Mouse (Mus musculus): ENCODE data around the gene Cyp2c40. TPM values are rescaled to one million over a fixed set of nuclear protein-coding genes. Genes with fewer than 3 reads are reported as not detected.
"Not testable (repeated sequence)": the region's sequence is repeated elsewhere in the genome, so short reads cannot be mapped to it uniquely, and the experiment has no call there.

Cyp2c40 gene
- not detected in 2 replicates for polyA plus RNA-seq (2015; fragmentation: Nextera tagmentation; extraction: Ambion mirVana)

- not testable (repeated sequence) for H3K27me3 ChIP-seq (replicated peaks); H3K4me1 ChIP-seq (replicated peaks); H3K9me3 ChIP-seq; H3K36me3 ChIP-seq; ATAC-seq; H3K27ac ChIP-seq; H3K4me3 ChIP-seq (replicated peaks); H3K9ac ChIP-seq; H3K4me2 ChIP-seq (replicated peaks)
- 78% methylated on average over 3 of the region's 3 CpGs for WGBS
Measured at GRCm38 (mm10) chr19:39812714-39813113, at the start of gene Cyp2c40. Cyp2c40 (minus strand) TSS chr19:39812814.

GRCm38 (mm10) chr19:39820931-39821330 is 8.3 kb upstream of the Cyp2c40 start:
- not testable (repeated sequence) for H3K4me1 ChIP-seq (replicated peaks); H3K4me3 ChIP-seq (replicated peaks); H3K9ac ChIP-seq; ATAC-seq; H3K4me2 ChIP-seq (replicated peaks); H3K27me3 ChIP-seq (replicated peaks); H3K27ac ChIP-seq; H3K9me3 ChIP-seq; H3K36me3 ChIP-seq
- 79% methylated on average over 2 of the region's 2 CpGs for WGBS

- H3K36me3 ChIP-seq; H3K27ac ChIP-seq; H3K4me2 ChIP-seq (replicated peaks); H3K4me3 ChIP-seq (replicated peaks); H3K9me3 ChIP-seq; H3K27me3 ChIP-seq (replicated peaks); H3K4me1 ChIP-seq (replicated peaks); ATAC-seq; H3K9ac ChIP-seq: not testable (repeated sequence)
- 88% methylated on average over 1 of the region's 1 CpGs for WGBS
Measured at GRCm38 (mm10) chr19:39816400-39816799, 3.8 kb upstream of the Cyp2c40 start.

- WGBS: 71% methylated on average over 4 of the region's 4 CpGs
- H3K36me3 ChIP-seq; ATAC-seq; H3K27me3 ChIP-seq (replicated peaks); H3K27ac ChIP-seq; H3K4me3 ChIP-seq (replicated peaks); H3K9me3 ChIP-seq; H3K9ac ChIP-seq; H3K4me1 ChIP-seq (replicated peaks); H3K4me2 ChIP-seq (replicated peaks): not testable (repeated sequence)
Measured at GRCm38 (mm10) chr19:39815991-39816390, 3.4 kb upstream of the Cyp2c40 start.

GRCm38 (mm10) chr19:39785458-39785857 is 27.2 kb downstream of the Cyp2c40 start:
- H3K4me2 ChIP-seq (replicated peaks); H3K9me3 ChIP-seq; H3K27ac ChIP-seq; H3K4me3 ChIP-seq (replicated peaks); H3K27me3 ChIP-seq (replicated peaks); ATAC-seq; H3K9ac ChIP-seq; H3K4me1 ChIP-seq (replicated peaks); H3K36me3 ChIP-seq: not testable (repeated sequence)
- WGBS: 80% methylated on average over 2 of the region's 2 CpGs

- Histone ChIP-seq H3K9ac (no peak overlapping the region), H3K4me2 (replicated peaks) (no peak overlapping the region), H3K27me3 (replicated peaks) (no peaks in the 10 kb centered on the region), H3K36me3 (no peaks in the 10 kb centered on the region), H3K27ac (0 out of 2 replicates have a peak overlapping the region, but pooled peaks have one; percentile 44), H3K4me1 (replicated peaks) (no peaks in the 10 kb centered on the region), H3K4me3 (replicated peaks) (no peak overlapping the region), H3K9me3 (no peaks in the 10 kb centered on the region)
- peak; percentile 84 for ATAC-seq
- 36% methylated on average over 1 of the region's 1 CpGs for WGBS
Measured at GRCm38 (mm10) chr19:39745357-39745756, 67.3 kb downstream of the Cyp2c40 start.

- H3K4me2 ChIP-seq (replicated peaks); H3K9ac ChIP-seq; H3K4me1 ChIP-seq (replicated peaks); H3K27me3 ChIP-seq (replicated peaks); H3K36me3 ChIP-seq; ATAC-seq; H3K9me3 ChIP-seq; H3K4me3 ChIP-seq (replicated peaks): not testable (repeated sequence)
- 71% methylated on average over 1 of the region's 1 CpGs for WGBS
- H3K27ac ChIP-seq: peak overlapping the region; percentile 44; the same call in 1 of the 2 replicates
Measured at GRCm38 (mm10) chr19:39744361-39744760, 68.3 kb downstream of the Cyp2c40 start.

GRCm38 (mm10) chr19:39740920-39741319 is 71.7 kb downstream of the Cyp2c40 start, which contains the start of gene Cyp2c68:
Cyp2c68 (minus strand) TSS chr19:39741054.
- Histone ChIP-seq H3K4me1 (replicated peaks) (no peaks in the 10 kb centered on the region), H3K27ac (no peak within 1 kb of the TSS), H3K27me3 (replicated peaks) (no peaks in the 10 kb centered on the region), H3K4me2 (replicated peaks) (no peak within 1 kb of the TSS), H3K9me3 (no peaks in the 10 kb centered on the region), H3K36me3 (no peaks in the 10 kb centered on the region), H3K4me3 (replicated peaks) (peak within 1 kb of the TSS; percentile 19; the same call in 1 of the 2 replicates), H3K9ac (no peak within 1 kb of the TSS)
- WGBS: 61% methylated on average over 2 of the region's 2 CpGs
- peak; percentile 69 for ATAC-seq

Other genes starting within 250 kb of the Cyp2c40 start
- gene Cyp2c67, start 163.8 kb downstream of the Cyp2c40 start, polyA plus RNA-seq (2015; fragmentation: Nextera tagmentation; extraction: Ambion mirVana): 0.63 and 0.64 TPM in 2 replicates
- 63.1 and 63.6 TPM in 2 replicates for gene Cyp2c68, start 71.8 kb downstream of the Cyp2c40 start, polyA plus RNA-seq (2015; fragmentation: Nextera tagmentation; extraction: Ambion mirVana)
- not detected in 2 replicates for gene Cyp2c69, start 74.0 kb upstream of the Cyp2c40 start, polyA plus RNA-seq (2015; fragmentation: Nextera tagmentation; extraction: Ambion mirVana)
- gene Cyp2c37, start 179.6 kb upstream of the Cyp2c40 start, polyA plus RNA-seq (2015; fragmentation: Nextera tagmentation; extraction: Ambion mirVana): not detected in 2 replicates

Measured in intestine, embryonic 15.5 days (tissue).